ENCODE assay signal across 14 mouse cellular contexts in the genomic region with DNA sequence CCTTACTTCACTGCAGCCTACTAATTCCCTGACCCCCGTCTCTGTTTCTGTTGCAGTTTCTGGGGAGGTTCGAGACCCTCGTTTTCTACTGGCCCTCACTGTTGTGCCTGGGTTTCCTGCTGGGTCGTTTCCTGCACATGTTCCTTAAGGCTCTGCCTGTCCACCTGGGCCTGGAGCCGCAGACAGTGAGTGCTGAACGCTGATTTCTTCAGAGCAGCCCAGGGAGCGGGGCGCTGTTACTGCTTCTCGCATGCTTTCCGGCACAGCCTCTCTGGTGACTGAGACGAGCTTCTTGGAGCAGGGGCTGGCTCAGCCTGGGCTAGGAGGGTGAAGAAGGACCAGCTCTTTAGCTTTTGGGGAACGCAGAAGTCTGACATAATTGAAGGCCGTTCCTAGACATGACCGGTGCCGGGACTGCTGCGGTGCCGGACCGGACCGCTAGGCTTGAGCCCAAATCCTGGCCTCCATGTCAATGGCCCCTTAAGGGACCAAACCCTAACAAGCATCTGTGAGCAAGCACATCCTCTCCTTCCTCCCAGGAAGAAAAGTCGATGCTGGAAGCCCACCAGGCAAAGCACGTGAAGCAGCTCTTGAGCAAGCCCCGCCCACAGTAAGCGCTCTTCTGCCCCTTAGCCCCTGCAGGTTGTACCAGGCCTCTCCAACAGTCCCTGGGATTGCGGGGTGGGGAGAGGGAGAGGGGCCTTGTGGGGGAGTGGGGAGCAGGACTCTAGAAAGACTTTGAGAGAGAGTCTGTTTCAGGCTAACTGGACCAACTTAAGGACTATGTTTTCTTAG. TPM values are rescaled to one million over a fixed set of nuclear protein-coding genes. Genes with fewer than 3 reads are reported as not detected.
A peak's percentile ranks its signal among the peaks of the same experiment; 100 is the strongest.
DNase-seq lines count a peak whose midpoint lies in the region; ATAC-seq lines count a peak whose summit lies in the region.
"Had no signal": no experiment of that assay in that cellular context is flagged by ENCODE, and none has a peak within 500 bp of the region (broad histone marks: within the 10 kb centered on the region; RNA-seq: fewer than 3 reads in every experiment).

No protein-coding gene starts in this region.

- no peak for ATAC-seq in heart, embryonic 14.5 days (ENCODE audit: insufficient number of reproducible peaks, insufficient read depth, low FRiP score, low read depth)
- ATAC-seq in hindbrain, embryonic 11.5 days (ENCODE audit: low FRiP score), result no peak
- ATAC-seq in midbrain, embryonic 16.5 days, result no peak

- H3K36me3 ChIP-seq in heart, embryonic 14.5 days (ENCODE audit: control insufficient read depth, insufficient read depth, low read length), result no peaks in the 10 kb centered on the region
- H3K36me3 ChIP-seq in hindbrain, embryonic 11.5 days (ENCODE audit: control insufficient read depth, insufficient read depth, low read length), result no peaks in the 10 kb centered on the region
- no peaks in the 10 kb centered on the region for H3K36me3 ChIP-seq in midbrain, embryonic 16.5 days (ENCODE audit: control insufficient read depth, insufficient read depth, low read length)

- no peak for DNase-seq in heart, postnatal 36 days
- DNase-seq in ZHBTc4 (ENCODE audit: low read depth, low spot score), result peak; percentile 65
- DNase-seq in hindbrain, embryonic 11.5 days (ENCODE audit: low spot score), result no peak
- DNase-seq in adrenal gland, adult 18-20 months (ENCODE audit: low spot score in 2 of 2), result no peak
- no peak for DNase-seq in frontal cortex, postnatal 25 days (ENCODE audit: low spot score in 2 of 2)
- no peak for DNase-seq in layer of hippocampus, postnatal 36 days
- DNase-seq: adrenal gland, adult 8-10 months; right cerebral cortex, adult 18-20 months had no signal

- 26% methylated on average over 24 of the region's 24 CpGs for WGBS in heart, embryonic 14.5 days
- WGBS in hindbrain, embryonic 11.5 days, result 22% methylated on average over 24 of the region's 24 CpGs
- 24% methylated on average over 24 of the region's 24 CpGs for WGBS in midbrain, embryonic 16.5 days

- H3K9ac ChIP-seq in heart, embryonic 14.5 days (ENCODE audit: low read length), result peak overlapping the region; percentile 35
- H3K9ac ChIP-seq in hindbrain, embryonic 11.5 days (ENCODE audit: low read depth, low read length), result no peak overlapping the region
- no peak overlapping the region for H3K9ac ChIP-seq in midbrain, embryonic 16.5 days (ENCODE audit: low read depth, low read length)

- peak overlapping the region; percentile 54 for H3K4me2 ChIP-seq in heart, embryonic 14.5 days (ENCODE audit: low read length)
- H3K4me2 ChIP-seq in hindbrain, embryonic 11.5 days (replicated peaks; ENCODE audit: low read depth, low read length), result 0 out of 2 replicates have a peak overlapping the region, but pooled peaks have one; percentile 8
- H3K4me2 ChIP-seq in midbrain, embryonic 16.5 days (ENCODE audit: low read length), result peak overlapping the region; percentile 43

- H3K4me3 ChIP-seq in heart, embryonic 14.5 days (ENCODE audit: control insufficient read depth in 1 of 2, insufficient read depth in 1 of 2, low read depth in 1 of 2, low read length in 2 of 2), result peak overlapping the region in 1 of 2 experiments; percentile 11; a peak in 1 of 4 replicates
- H3K4me3 ChIP-seq in hindbrain, embryonic 11.5 days (ENCODE audit: low read depth, low read length), result no peak overlapping the region
- H3K4me3 ChIP-seq in midbrain, embryonic 16.5 days (ENCODE audit: low read depth, low read length), result peak overlapping the region; percentile 4; the same call in 1 of the 2 replicates
- H3K4me3 ChIP-seq: left cerebral cortex, adult 2 months had no signal

- H3K27me3 ChIP-seq in heart, embryonic 14.5 days (ENCODE audit: control insufficient read depth, insufficient read depth, low read length), result no peaks in the 10 kb centered on the region
- peaks cover 4% of the 10 kb centered on the region; the same call in 1 of the 2 replicates for H3K27me3 ChIP-seq in hindbrain, embryonic 11.5 days (ENCODE audit: control insufficient read depth, insufficient read depth, low read length)
- no peaks in the 10 kb centered on the region for H3K27me3 ChIP-seq in midbrain, embryonic 16.5 days (ENCODE audit: control insufficient read depth, insufficient read depth, low read depth, low read length)

- H3K4me1 ChIP-seq in heart, embryonic 14.5 days (ENCODE audit: control insufficient read depth in 2 of 2, insufficient read depth in 2 of 2, low read length in 2 of 2), result peaks cover 2 to 6% of the 10 kb centered on the region in 2 experiments; a peak in 2 of 4 replicates
- no peaks in the 10 kb centered on the region for H3K4me1 ChIP-seq in hindbrain, embryonic 11.5 days (replicated peaks; ENCODE audit: control insufficient read depth, insufficient read depth, low read length)
- H3K4me1 ChIP-seq in midbrain, embryonic 16.5 days (ENCODE audit: control insufficient read depth, insufficient read depth, low read length), result peaks cover 3% of the 10 kb centered on the region; the same call in 1 of the 2 replicates

- H3K27ac ChIP-seq in heart, embryonic 14.5 days (replicated peaks in 1 of 2; ENCODE audit: control insufficient read depth in 1 of 2, insufficient read depth in 1 of 2, low read depth in 2 of 2, low read length in 2 of 2), result no peak overlapping the region
- H3K27ac ChIP-seq in hindbrain, embryonic 11.5 days (ENCODE audit: low read depth, low read length), result no peak overlapping the region
- no peak overlapping the region for H3K27ac ChIP-seq in midbrain, embryonic 16.5 days (ENCODE audit: low read length)
- H3K27ac ChIP-seq: left cerebral cortex, adult 2 months; macrophage had no signal

- no peaks in the 10 kb centered on the region for H3K9me3 ChIP-seq in heart, embryonic 14.5 days (ENCODE audit: control insufficient read depth, low read length)
- H3K9me3 ChIP-seq in hindbrain, embryonic 11.5 days (ENCODE audit: control insufficient read depth, low read length), result no peaks in the 10 kb centered on the region
- H3K9me3 ChIP-seq in midbrain, embryonic 16.5 days (replicated peaks; ENCODE audit: control insufficient read depth, low read length, poor library complexity, severe bottlenecking), result no peaks in the 10 kb centered on the region

- intact Hi-C loops in heart, postnatal 36 days (cut with DNase I), result no loop called here

RNA-seq across cellular contexts. Expression of a gene that starts 20.8 kb away (rescaled TPM):
- 0.11 and 0.16 TPM in 2 replicates for polyA plus RNA-seq in heart, embryonic 14.5 days (2014; fragmentation: Nextera tagmentation; extraction: Ambion mirVana)
- total RNA-seq in heart, postnatal 36 days (2021), result not detected
- 0.75 and 1.0 TPM in 2 replicates for polyA plus RNA-seq in hindbrain, embryonic 11.5 days (2014; fragmentation: Nextera tagmentation; extraction: Ambion mirVana)
- polyA plus RNA-seq in midbrain, embryonic 16.5 days (2015; fragmentation: Nextera tagmentation; extraction: Ambion mirVana), result 1.0 and 1.2 TPM in 2 replicates
- under 1 TPM; 0.19 to 0.96 TPM for total RNA-seq in adrenal gland, adult 18-20 months (2021)
- not detected for total RNA-seq in layer of hippocampus, postnatal 36 days (2021)
- total RNA-seq: common myeloid progenitor, adult 5-6 weeks; hematopoietic stem cell, adult 5-6 weeks; left cerebral cortex, adult 2 months had no signal

RNA-seq across cellular contexts. Expression of a gene that starts 20.9 kb away (rescaled TPM):
- polyA plus RNA-seq in heart, embryonic 14.5 days (2014; fragmentation: Nextera tagmentation; extraction: Ambion mirVana), result 0.13 and 0.19 TPM in 2 replicates
- not detected for total RNA-seq in heart, postnatal 36 days (2021)
- 0.38 and 0.71 TPM in 2 replicates for polyA plus RNA-seq in hindbrain, embryonic 11.5 days (2014; fragmentation: Nextera tagmentation; extraction: Ambion mirVana)
- polyA plus RNA-seq in midbrain, embryonic 16.5 days (2015; fragmentation: Nextera tagmentation; extraction: Ambion mirVana), result 0.39 and 0.59 TPM in 2 replicates
- under 1 TPM in 1 of 2 experiments, not detected in 1; 0.10 TPM for total RNA-seq in adrenal gland, adult 18-20 months (2021)
- total RNA-seq in layer of hippocampus, postnatal 36 days (2021), result under 1 TPM; 0.10 to 0.25 TPM
- total RNA-seq: hematopoietic stem cell, adult 5-6 weeks had no signal

RNA-seq across cellular contexts. Expression of a gene that starts 42.5 kb away (rescaled TPM):
- polyA plus RNA-seq in heart, embryonic 14.5 days (2014; fragmentation: Nextera tagmentation; extraction: Ambion mirVana), result 5.9 TPM in 2 replicates
- total RNA-seq in heart, postnatal 36 days (2021), result under 1 TPM; 0.35 to 0.53 TPM
- 71.4 and 83.2 TPM in 2 replicates for polyA plus RNA-seq in hindbrain, embryonic 11.5 days (2014; fragmentation: Nextera tagmentation; extraction: Ambion mirVana)
- polyA plus RNA-seq in midbrain, embryonic 16.5 days (2015; fragmentation: Nextera tagmentation; extraction: Ambion mirVana), result 33.4 and 39.5 TPM in 2 replicates
- under 1 TPM in 1 of 2 experiments, not detected in 1; 0.13 TPM for total RNA-seq in adrenal gland, adult 18-20 months (2021)
- 1 to 10 TPM; 6.6 TPM for total RNA-seq in layer of hippocampus, postnatal 36 days (2021)
- total RNA-seq: common myeloid progenitor, adult 5-6 weeks; hematopoietic stem cell, adult 5-6 weeks had no signal
- polyA plus RNA-seq: macrophage had no signal

Comparison
In these comparisons a context has a peak if more than half of its experiments do, and no peak if none do; other contexts are left out.
1. RNA of a gene that starts 42.5 kb away (total RNA-seq): 6.6 TPM in layer of hippocampus, postnatal 36 days; 0.35 to 0.53 TPM in heart, postnatal 36 days and 0.13 TPM in adrenal gland, adult 18-20 months; every median in the first group is over 4 times any median in the second.
2. Peak in every context shown above with its lines, with median percentiles within 50 percentile points of each other: H3K4me2 ChIP-seq.